Mouse (Mus musculus) CH12F3 (cell line): ENCODE results near the gene Vill.

Experiments
- in situ Hi-C: fragments of 300-500 bp; cut with MboI; formaldehyde crosslinking; loops from 2 replicates; pipeline ENCODE4 v1.14.3; 2020; ENCODE audit warnings: low sequenced_read_pairs

Gene Vill

GRCm38 (mm10) chr9:119080040-119080675, 27.6 kb downstream of the Vill start:
- in situ Hi-C loops: no loop called here

DNA sequence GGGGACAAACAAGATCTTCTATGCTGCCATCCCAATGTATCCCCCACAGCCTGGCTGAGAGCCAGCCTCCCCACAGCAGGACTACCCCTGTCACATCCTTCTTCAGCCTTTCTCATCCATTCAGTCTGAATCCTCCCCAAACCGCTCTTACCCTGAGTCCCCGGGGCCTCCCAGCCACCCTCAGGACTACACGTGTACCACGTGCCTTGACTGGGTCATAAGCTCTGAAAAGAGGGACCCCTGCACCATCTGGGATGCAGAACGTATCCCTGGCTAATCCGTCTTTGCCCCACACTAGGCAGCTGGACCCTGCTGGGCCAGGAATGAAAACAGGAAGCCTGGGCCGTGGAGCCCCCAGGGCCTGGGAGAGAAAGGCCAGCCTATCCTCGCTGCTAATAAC, 29.5 kb downstream of the Vill start:
- in situ Hi-C loops: no loop called here

DNA sequence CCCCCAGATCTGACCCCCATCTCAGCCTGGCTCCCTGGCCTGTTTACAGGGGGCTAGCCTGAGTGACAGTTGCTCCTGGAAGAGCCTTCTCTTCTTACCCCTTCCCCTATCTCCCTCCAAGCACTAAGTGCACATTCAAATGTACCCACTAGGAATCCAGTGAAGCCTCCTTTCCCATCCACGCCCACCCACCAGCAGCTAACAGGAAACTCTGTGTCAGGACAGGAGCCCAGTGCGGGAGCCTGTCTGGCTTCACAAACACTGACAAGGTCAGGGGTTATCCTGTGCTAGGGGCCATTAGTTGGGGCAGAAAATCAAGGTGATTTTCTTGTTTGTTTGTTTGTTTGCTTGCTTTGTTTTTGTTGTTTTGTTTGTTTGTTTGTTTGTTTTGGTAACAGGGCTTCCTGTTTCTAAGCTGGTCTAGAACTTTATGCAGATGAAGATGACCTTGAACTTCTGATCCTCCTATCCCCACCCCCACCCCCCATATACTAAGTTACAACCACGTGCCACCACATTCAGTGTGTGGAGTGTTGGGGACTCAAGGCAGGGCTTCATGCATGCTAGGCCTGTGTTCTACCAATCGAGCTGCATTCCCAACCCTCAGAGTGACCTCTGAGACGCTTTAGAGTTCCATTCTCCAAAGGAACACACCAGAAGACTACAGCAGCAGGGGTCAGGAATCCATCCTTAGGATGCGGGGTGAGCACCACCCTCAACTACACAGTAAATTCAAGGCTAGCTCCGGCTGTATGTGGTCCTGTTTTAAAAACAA, 30.3 kb downstream of the Vill start:
- in situ Hi-C loops: no loop called here

DNA sequence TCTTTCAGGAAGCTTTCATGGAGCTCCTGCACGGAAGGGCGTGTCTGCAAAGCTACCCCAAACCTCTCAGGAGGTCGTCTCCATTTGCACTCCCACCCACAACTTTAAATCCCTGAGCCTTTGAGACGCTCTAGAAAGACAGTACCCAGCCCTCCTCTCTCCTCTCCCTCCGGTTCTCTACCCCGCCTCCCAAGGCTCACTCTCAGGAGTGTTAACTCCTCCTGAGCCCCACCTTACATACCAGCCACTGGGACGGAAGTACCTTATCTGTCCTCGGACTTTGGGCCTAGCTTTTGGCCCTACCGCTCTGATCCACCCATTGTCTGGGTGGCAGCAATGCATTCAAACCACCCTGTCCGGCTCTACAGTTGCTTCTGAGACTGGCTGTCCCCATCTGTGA, 31.4 kb downstream of the Vill start:
- in situ Hi-C loops: no loop called here

- in situ Hi-C loops: no loop called here
Measured at GRCm38 (mm10) chr9:119086451-119086850, 33.9 kb downstream of the Vill start.

- in situ Hi-C loops: no loop called here
Measured at GRCm38 (mm10) chr9:119087309-119087708, 34.7 kb downstream of the Vill start.

DNA sequence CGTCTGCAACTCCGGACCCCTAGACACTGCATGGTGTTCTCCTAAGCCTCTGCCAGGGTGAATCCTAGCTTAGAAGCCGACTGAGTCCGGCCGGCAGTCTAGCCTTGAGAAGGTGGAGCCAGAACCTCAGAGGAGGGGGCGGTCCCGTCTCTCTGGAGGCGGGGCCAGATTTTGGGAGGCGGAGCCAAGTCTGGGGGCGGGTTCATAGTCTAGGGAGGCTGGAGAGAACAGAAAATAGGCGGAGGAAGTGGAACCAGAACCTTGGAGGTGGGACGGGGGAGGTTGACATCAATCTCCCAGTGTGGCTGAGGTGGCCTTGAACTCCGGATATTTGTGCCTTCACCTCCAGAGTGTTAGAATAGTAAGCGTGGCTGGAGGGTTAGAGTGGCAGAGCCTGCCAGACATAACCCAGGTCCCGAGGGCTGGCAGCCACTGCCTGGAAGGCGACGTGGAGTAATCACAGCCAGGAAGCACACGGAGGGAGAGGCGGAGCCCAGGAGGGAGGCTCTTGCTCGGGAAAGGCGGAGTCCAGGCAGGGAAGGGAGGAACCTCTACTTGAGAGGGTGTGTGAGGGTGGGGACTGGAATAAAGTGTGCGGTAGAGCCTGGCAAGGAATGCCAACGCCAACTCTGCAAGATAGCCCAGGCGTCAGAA, 35.7 kb downstream of the Vill start:
- in situ Hi-C loops: no loop called here

- in situ Hi-C loops: no loop called here
Measured at GRCm38 (mm10) chr9:119089437-119089836, 36.9 kb downstream of the Vill start.

DNA sequence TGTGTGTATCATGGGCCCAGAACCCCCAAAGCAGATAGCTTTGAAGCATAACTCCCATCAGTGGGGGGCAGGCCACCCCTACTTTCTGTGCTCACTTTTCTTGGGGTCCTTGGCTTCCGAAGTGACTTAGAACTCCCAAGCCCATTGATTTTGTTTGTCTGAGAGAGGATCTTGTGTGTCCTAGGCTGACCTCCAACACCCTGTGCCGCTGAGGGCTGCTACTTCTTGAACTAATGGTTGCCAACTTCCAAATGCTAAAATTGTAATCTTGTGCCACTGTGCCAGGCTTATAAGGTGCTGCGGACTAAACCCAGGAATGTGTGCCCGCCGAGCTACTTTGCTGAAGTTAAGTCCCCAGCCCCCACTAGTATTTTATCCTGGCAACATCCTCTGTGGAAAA, 37.9 kb downstream of the Vill start:
- in situ Hi-C loops: no loop called here

DNA sequence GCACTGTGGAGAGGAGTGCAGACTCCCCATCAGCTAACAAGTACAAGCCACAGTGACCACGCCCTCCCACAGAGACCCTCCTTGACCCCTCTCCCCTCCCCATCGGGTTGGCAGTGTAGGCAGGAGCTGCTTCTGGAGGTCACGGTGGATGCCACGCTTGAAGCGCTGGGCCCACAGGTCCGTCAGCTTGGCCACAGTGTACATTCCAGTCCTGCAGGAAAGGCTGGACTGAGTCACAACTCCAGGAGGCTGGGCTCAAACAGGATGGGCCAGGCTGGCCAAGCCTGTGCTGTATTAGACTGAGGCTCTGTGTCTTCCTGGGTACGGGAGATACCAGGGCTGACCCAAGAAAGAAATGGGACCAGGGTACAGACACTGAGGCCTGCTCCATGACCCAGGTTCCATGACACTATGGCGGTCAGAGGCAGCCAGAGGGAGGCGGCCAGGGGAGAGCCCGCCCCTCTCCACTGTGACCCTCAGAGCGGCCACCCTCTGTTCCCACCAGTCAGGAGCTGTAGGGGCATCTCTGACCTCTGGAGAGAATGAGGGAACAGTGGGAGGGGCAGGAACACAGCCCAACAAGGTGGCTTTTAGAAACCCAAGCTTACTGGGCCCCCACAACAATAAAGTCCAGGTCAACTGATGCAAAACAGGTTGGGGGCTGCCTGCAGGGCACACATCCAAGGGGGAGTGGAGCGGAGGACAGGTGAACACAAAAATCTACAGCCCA, 39.2 kb downstream of the Vill start:
- in situ Hi-C loops: no loop called here

- in situ Hi-C loops: no loop called here
Measured at GRCm38 (mm10) chr9:119092473-119093418, 40.2 kb downstream of the Vill start.

- in situ Hi-C loops: no loop called here
Measured at GRCm38 (mm10) chr9:119093419-119094295, 41.1 kb downstream of the Vill start, which contains the start of gene Plcd1. Plcd1 (minus strand) TSS chr9:119093502.

- in situ Hi-C loops: no loop called here
Measured at GRCm38 (mm10) chr9:119094462-119095109, 42.0 kb downstream of the Vill start.

DNA sequence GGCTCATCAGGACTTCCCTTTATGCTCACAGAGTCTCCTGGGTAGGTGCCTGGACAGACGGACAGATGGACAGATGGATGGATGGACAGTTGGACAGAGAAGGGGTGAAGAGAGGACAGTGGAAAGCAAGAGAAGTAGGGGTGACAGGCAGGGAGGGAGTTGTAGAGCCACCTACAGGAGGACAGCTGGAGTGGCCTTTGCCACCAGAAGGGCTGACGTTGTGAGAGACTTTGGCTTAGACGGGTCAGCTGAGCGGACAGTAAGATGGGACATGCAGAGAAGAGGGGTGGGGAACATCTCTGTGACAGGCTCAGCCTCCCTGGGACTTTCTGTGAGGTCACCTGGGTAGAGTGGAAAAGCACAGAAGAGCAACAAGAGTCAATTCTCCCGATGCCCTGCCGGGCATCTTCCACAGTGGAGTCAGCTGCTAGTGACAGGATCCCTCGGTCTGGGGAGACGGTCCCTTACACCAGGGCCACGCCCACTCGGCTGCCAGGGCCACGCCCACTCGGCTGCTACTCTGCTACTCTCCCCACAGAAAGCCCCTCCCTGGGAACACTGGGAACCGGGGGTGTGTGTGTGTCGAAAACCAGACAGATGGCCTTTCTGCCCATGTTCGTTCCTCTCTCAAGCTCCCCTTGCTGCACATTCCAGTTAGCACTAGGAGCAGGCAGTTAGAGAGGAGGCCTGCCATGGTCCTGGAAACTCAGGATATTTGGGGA, 47.8 kb downstream of the Vill start:
- in situ Hi-C loops: no loop called here

DNA sequence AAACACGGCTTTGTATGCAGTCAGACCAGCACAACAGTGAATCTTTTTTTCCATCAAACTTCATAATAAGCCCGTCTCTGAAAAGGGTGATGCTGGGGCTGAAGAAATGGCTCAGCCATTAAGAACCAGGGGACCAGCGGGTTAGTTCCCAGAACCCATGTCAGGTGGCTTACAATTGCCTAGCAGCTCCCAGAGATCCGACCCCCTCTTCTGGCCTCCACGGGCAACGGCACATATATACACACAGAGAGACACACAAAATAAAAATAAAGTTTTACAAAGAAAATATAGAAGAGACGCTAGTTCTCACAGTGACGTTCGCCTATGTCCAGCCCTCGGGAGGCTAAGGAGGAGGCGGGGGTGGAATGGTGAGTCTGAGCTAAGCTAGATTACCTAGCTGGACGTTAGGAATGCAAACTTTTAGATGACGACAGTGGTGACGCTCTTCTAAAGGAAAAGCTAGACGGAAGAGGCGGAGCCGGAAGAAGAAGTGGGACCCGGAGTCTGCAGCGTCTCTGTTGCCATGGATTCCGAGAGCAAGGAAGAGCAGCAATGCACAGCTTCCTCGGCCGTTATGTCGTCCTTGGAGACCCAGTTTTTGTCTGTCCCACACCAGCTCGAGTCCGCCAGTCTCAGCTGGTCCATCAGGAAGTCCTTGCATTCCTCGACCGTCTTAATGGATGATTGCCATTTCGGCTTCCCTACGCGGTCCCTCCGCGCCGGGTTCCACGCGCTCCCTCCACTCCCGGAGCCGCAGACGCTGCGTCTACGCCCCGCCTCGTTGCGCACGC, 49.6 kb downstream of the Vill start, which contains the start of gene Dlec1:
TSS of gene Dlec1 (plus strand) at position 487 of the 791 bp plus-strand sequence.
- in situ Hi-C loops: no loop called here

DNA sequence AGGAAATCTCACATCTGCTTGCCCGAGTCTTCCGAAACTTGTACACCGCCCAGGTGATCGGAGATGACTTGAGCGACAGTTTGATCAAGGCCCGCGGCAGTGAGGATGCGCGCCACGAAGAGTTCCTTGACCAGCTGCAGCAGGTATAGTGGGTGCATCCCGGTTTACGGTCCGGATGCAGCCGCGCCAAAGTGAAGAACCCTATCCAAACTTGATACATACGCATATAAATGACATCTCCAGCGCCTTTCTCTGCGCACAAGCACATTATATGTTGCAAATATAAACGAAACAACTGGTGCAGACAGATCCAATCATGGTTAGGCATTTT, 50.2 kb downstream of the Vill start:
- in situ Hi-C loops: no loop called here

GRCm38 (mm10) chr9:119107566-119107965, 55.0 kb downstream of the Vill start:
- in situ Hi-C loops: no loop called here
